Mouse (Mus musculus) limb, embryonic 10.5 days (tissue): ENCODE data around the gene Cdh5. TPM values are rescaled to one million over a fixed set of nuclear protein-coding genes. Genes with fewer than 3 reads are reported as not detected.
"Not testable (repeated sequence)": the region's sequence is repeated elsewhere in the genome, so short reads cannot be mapped to it uniquely, and the experiment has no call there.

Source experiments
- DNase-seq: peaks from one replicate; pipeline ENCODE4 v3.0.0-alpha.2; 2017; ENCODE audit warnings: low spot score
- H3K27ac ChIP-seq: fragments of 300-500 bp; sonication (generic); 2 replicates; pipeline ENCODE4 v1.5.1; 2016; ENCODE audit warnings: mild to moderate bottlenecking
- H3K27me3 ChIP-seq: fragments of 300-500 bp; sonication (generic); 2 replicates; pipeline ENCODE4 v1.6.1; 2016; ENCODE audit warnings: low read depth, mild to moderate bottlenecking; ENCODE audit not compliant: poor library complexity, severe bottlenecking
- H3K36me3 ChIP-seq: fragments of 300-500 bp; sonication (generic); 2 replicates; pipeline ENCODE4 v1.6.1; 2016; ENCODE audit warnings: mild to moderate bottlenecking, moderate library complexity
- H3K4me1 ChIP-seq: fragments of 300-500 bp; sonication (generic); 2 replicates; pipeline ENCODE4 v1.6.1; 2016
- H3K4me3 ChIP-seq: fragments of 300-500 bp; sonication (generic); 2 replicates; pipeline ENCODE4 v1.5.1; 2016; ENCODE audit warnings: mild to moderate bottlenecking, moderate library complexity
- H3K9me3 ChIP-seq: fragments of 300-500 bp; sonication (generic); replicated peaks from 2 replicates; pipeline ENCODE4 v1.6.1; 2016; ENCODE audit warnings: mild to moderate bottlenecking
- WGBS: fragments of 180-500 bp; shearing (Covaris S2); methylation state at CpG from one replicate; pipeline ENCODE4 v1.1.7; 2016; 5-methylcytosine and 5-hydroxymethylcytosine counted together
- polyA plus RNA-seq: library from polyadenylated mRNA; unstranded; fragments of >200 nt; fragmentation: Nextera tagmentation; extraction: Ambion mirVana; gene quantifications from 2 replicates; pipeline ENCODE4 v1.2.1, GENCODE M21; 2016

Cdh5 gene
- polyA plus RNA-seq, 1 experiment from 2014 or later, result 19.8 TPM

- Histone ChIP-seq H3K4me3 (no peak overlapping the region), H3K27ac (peak overlapping the region; percentile 36; the same call in 1 of the 2 replicates), H3K4me1 (peaks cover 25% of the 10 kb centered on the region), H3K27me3 (no peaks in the 10 kb centered on the region), H3K36me3 (no peaks in the 10 kb centered on the region), H3K9me3 (no peaks in the 10 kb centered on the region)
- no peak for DNase-seq
- 83% methylated on average over 20 of the region's 20 CpGs for WGBS
Observed at GRCm38 (mm10) chr8:104099347-104100099, 1.9 kb upstream of the Cdh5 start.

GRCm38 (mm10) chr8:104100724-104101123 is 701 bp upstream of the Cdh5 start:
- not testable (repeated sequence) for DNase-seq, H3K27me3 ChIP-seq, H3K36me3 ChIP-seq, H3K27ac ChIP-seq, H3K9me3 ChIP-seq, H3K4me3 ChIP-seq
- H3K4me1 ChIP-seq, result peaks cover 18% of the 10 kb centered on the region
- 97% methylated on average over 6 of the region's 6 CpGs for WGBS

- no peak for DNase-seq
- no peaks in the 10 kb centered on the region for H3K9me3 ChIP-seq
- 0 out of 2 replicates have a peak overlapping the region, but pooled peaks have one; percentile 1 for H3K27ac ChIP-seq
- no peaks in the 10 kb centered on the region for H3K27me3 ChIP-seq
- H3K36me3 ChIP-seq, result no peaks in the 10 kb centered on the region
- peaks cover 10% of the 10 kb centered on the region; the same call in 1 of the 2 replicates for H3K4me1 ChIP-seq
- peak overlapping the region; percentile 24; the same call in 1 of the 2 replicates for H3K4me3 ChIP-seq
- 83% methylated on average over 7 of the region's 7 CpGs for WGBS
Observed at GRCm38 (mm10) chr8:104103462-104103861, 2.0 kb downstream of the Cdh5 start.

GRCm38 (mm10) chr8:104105768-104106167 is 4.3 kb downstream of the Cdh5 start:
- 59% methylated on average over 6 of the region's 6 CpGs for WGBS
- peaks cover 5% of the 10 kb centered on the region; the same call in 1 of the 2 replicates for H3K4me1 ChIP-seq
- no peak for DNase-seq
- H3K9me3 ChIP-seq, result no peaks in the 10 kb centered on the region
- H3K27ac ChIP-seq, result no peak overlapping the region
- no peak overlapping the region for H3K4me3 ChIP-seq
- H3K27me3 ChIP-seq, result no peaks in the 10 kb centered on the region
- no peaks in the 10 kb centered on the region for H3K36me3 ChIP-seq

GRCm38 (mm10) chr8:104106276-104106946 is 5.0 kb downstream of the Cdh5 start:
- no peak overlapping the region for H3K27ac ChIP-seq
- no peak overlapping the region for H3K4me3 ChIP-seq
- H3K27me3 ChIP-seq, result no peaks in the 10 kb centered on the region
- no peaks in the 10 kb centered on the region for H3K9me3 ChIP-seq
- DNase-seq, result no peak
- WGBS, result 88% methylated on average over 7 of the region's 7 CpGs
- no peaks in the 10 kb centered on the region for H3K36me3 ChIP-seq
- H3K4me1 ChIP-seq, result peaks cover 5% of the 10 kb centered on the region; the same call in 1 of the 2 replicates

GRCm38 (mm10) chr8:104107111-104107510 is 5.7 kb downstream of the Cdh5 start:
- Histone ChIP-seq H3K27me3 (no peaks in the 10 kb centered on the region), H3K36me3 (no peaks in the 10 kb centered on the region), H3K9me3 (no peaks in the 10 kb centered on the region), H3K27ac (no peak overlapping the region), H3K4me3 (no peak overlapping the region), H3K4me1 (peaks cover 5% of the 10 kb centered on the region; the same call in 1 of the 2 replicates)
- no peak for DNase-seq

GRCm38 (mm10) chr8:104108048-104108447 is 6.6 kb downstream of the Cdh5 start:
- Histone ChIP-seq H3K36me3 (no peaks in the 10 kb centered on the region), H3K27me3 (no peaks in the 10 kb centered on the region), H3K4me1 (peaks cover 5% of the 10 kb centered on the region; the same call in 1 of the 2 replicates), H3K27ac (no peak overlapping the region), H3K4me3 (no peak overlapping the region), H3K9me3 (no peaks in the 10 kb centered on the region)
- DNase-seq, result no peak
- WGBS, result 59% methylated on average over 5 of the region's 5 CpGs

GRCm38 (mm10) chr8:104110498-104111134 is 9.2 kb downstream of the Cdh5 start:
- Histone ChIP-seq H3K27ac (no peak overlapping the region), H3K9me3 (no peaks in the 10 kb centered on the region), H3K36me3 (no peaks in the 10 kb centered on the region), H3K27me3 (no peaks in the 10 kb centered on the region), H3K4me3 (no peak overlapping the region), H3K4me1 (peaks cover 3% of the 10 kb centered on the region; the same call in 1 of the 2 replicates)
- DNase-seq, result no peak
- WGBS, result 88% methylated on average over 10 of the region's 10 CpGs

GRCm38 (mm10) chr8:104121640-104122416 is 20.4 kb downstream of the Cdh5 start:
- H3K9me3 ChIP-seq, result no peaks in the 10 kb centered on the region
- H3K36me3 ChIP-seq, result no peaks in the 10 kb centered on the region
- no peak for DNase-seq
- WGBS, result 87% methylated on average over 12 of the region's 12 CpGs
- H3K4me1 ChIP-seq, result no peaks in the 10 kb centered on the region
- no peak overlapping the region for H3K4me3 ChIP-seq
- no peaks in the 10 kb centered on the region for H3K27me3 ChIP-seq
- H3K27ac ChIP-seq, result no peak overlapping the region

GRCm38 (mm10) chr8:104123080-104123657 is 21.7 kb downstream of the Cdh5 start:
- H3K36me3 ChIP-seq, result no peaks in the 10 kb centered on the region
- DNase-seq, result no peak
- 98% methylated on average over 2 of the region's 2 CpGs for WGBS
- no peaks in the 10 kb centered on the region for H3K4me1 ChIP-seq
- H3K9me3 ChIP-seq, result no peaks in the 10 kb centered on the region
- no peaks in the 10 kb centered on the region for H3K27me3 ChIP-seq
- H3K4me3 ChIP-seq, result no peak overlapping the region
- no peak overlapping the region for H3K27ac ChIP-seq

GRCm38 (mm10) chr8:104124534-104124933 is 23.1 kb downstream of the Cdh5 start:
- H3K9me3 ChIP-seq, result no peaks in the 10 kb centered on the region
- no peak overlapping the region for H3K27ac ChIP-seq
- H3K4me3 ChIP-seq, result no peak overlapping the region
- H3K4me1 ChIP-seq, result no peaks in the 10 kb centered on the region
- DNase-seq, result no peak
- WGBS, result 88% methylated on average over 5 of the region's 5 CpGs
- H3K36me3 ChIP-seq, result no peaks in the 10 kb centered on the region
- H3K27me3 ChIP-seq, result no peaks in the 10 kb centered on the region

- Histone ChIP-seq H3K4me1 (no peaks in the 10 kb centered on the region), H3K9me3 (no peaks in the 10 kb centered on the region)
- 80% methylated on average over 4 of the region's 4 CpGs for WGBS
Observed at GRCm38 (mm10) chr8:104127160-104127883, 25.9 kb downstream of the Cdh5 start.

More at GRCm38 (mm10) chr8:104127160-104127883, 25.9 kb downstream of the Cdh5 start:
- no peaks in the 10 kb centered on the region for H3K27me3 ChIP-seq
- H3K36me3 ChIP-seq, result no peaks in the 10 kb centered on the region
- DNase-seq, result no peak
- no peak overlapping the region for H3K4me3 ChIP-seq
- no peak overlapping the region for H3K27ac ChIP-seq
